Mouse (Mus musculus) MEL (cell line): ENCODE measurements around the gene Hcfc2. TPM values are rescaled to one million over a fixed set of nuclear protein-coding genes. Genes with fewer than 3 reads are reported as not detected.

ENCODE experiments used
- DNase-seq: peaks from one replicate; pipeline ENCODE4 v3.0.0; 2011; ENCODE audit warnings: low read depth, low spot score
- H3K27ac ChIP-seq: 2 replicates; pipeline ENCODE4 v1.5.1; 2012; ENCODE audit warnings: low read depth, mild to moderate bottlenecking, control low read depth, low read length, moderate library complexity; ENCODE audit not compliant: control insufficient read depth
- H3K27me3 ChIP-seq, 2 experiments: fragments of 150-350 bp in 1 of 2; sonication (generic) in 1 of 2; 2 replicates each; pipeline ENCODE4 v1.6.1; 2012; ENCODE audit warnings: low read length in 2 of 2, mild to moderate bottlenecking in 2 of 2, improper control_type of control experiment in 1 of 2, moderate library complexity in 1 of 2; ENCODE audit not compliant: insufficient read depth in 2 of 2, control insufficient read depth in 1 of 2
- H3K36me3 ChIP-seq, 2 experiments: 2 replicates each; pipeline ENCODE4 v1.6.1; 2012 to 2014; ENCODE audit warnings: low read length in 2 of 2, improper control_type of control experiment in 1 of 2, inconsistent platforms in 1 of 2, mild to moderate bottlenecking in 1 of 2; ENCODE audit not compliant: insufficient read depth in 2 of 2, control insufficient read depth in 1 of 2
- H3K4me1 ChIP-seq, 2 experiments: fragments of 150-350 bp in 1 of 2; sonication (generic) in 1 of 2; 2 replicates each; pipeline ENCODE4 v1.6.1; 2012; ENCODE audit warnings: low read length in 2 of 2, improper control_type of control experiment in 1 of 2, mild to moderate bottlenecking in 1 of 2; ENCODE audit not compliant: insufficient read depth in 2 of 2, control insufficient read depth in 1 of 2
- H3K4me3 ChIP-seq, 2 experiments: fragments of 150-350 bp in 1 of 2; sonication (generic) in 1 of 2; 2 replicates each; pipeline ENCODE4 v1.5.1; 2012; ENCODE audit warnings: low read depth in 2 of 2, low read length in 2 of 2, mild to moderate bottlenecking in 2 of 2, moderate library complexity in 2 of 2, control low read depth in 1 of 2, improper control_type of control experiment in 1 of 2; ENCODE audit not compliant: control insufficient read depth in 1 of 2, insufficient read depth in 1 of 2
- H3K79me2 ChIP-seq: 2 replicates; pipeline ENCODE4 v1.6.1; 2012; ENCODE audit warnings: mild to moderate bottlenecking, low read length, moderate library complexity; ENCODE audit not compliant: control insufficient read depth, poor library complexity, insufficient read depth
- H3K9ac ChIP-seq: 2 replicates; pipeline ENCODE4 v1.6.1; 2012; ENCODE audit warnings: low read depth, mild to moderate bottlenecking, control low read depth, low read length, moderate library complexity; ENCODE audit not compliant: control insufficient read depth, poor library complexity, severe bottlenecking
- H3K9me3 ChIP-seq: fragments of 150-350 bp; sonication (generic); replicated peaks from 2 replicates; pipeline ENCODE4 v1.6.1; 2012; ENCODE audit warnings: mild to moderate bottlenecking, low read length, improper control_type of control experiment, moderate library complexity; ENCODE audit not compliant: insufficient read depth
- BHLHE40 ChIP-seq: IDR thresholded peaks from 2 replicates; pipeline ENCODE4 v1.6.1; 2012; ENCODE audit warnings: low read depth, mild to moderate bottlenecking, inconsistent platforms, low read length, improper control_type of control experiment, borderline replicate concordance
- CHD1 ChIP-seq: IDR thresholded peaks from 2 replicates; pipeline ENCODE4 v1.6.1; 2012; ENCODE audit warnings: low read depth, mild to moderate bottlenecking, inconsistent platforms, low read length, improper control_type of control experiment
- CHD2 ChIP-seq: IDR thresholded peaks from 2 replicates; pipeline ENCODE4 v1.6.1; 2011; ENCODE audit warnings: low read length, improper control_type of control experiment
- ELF1 ChIP-seq: IDR thresholded peaks from 2 replicates; pipeline ENCODE4 v1.6.1; 2014; ENCODE audit warnings: low read depth, mild to moderate bottlenecking, inconsistent platforms, low read length, improper control_type of control experiment, moderate library complexity
- EP300 ChIP-seq, 2 experiments: IDR thresholded peaks; 2 replicates each; pipeline ENCODE4 v1.6.1; 2011; ENCODE audit warnings: improper control_type of control experiment in 2 of 2, low read length in 2 of 2, low read depth in 1 of 2, mild to moderate bottlenecking in 1 of 2
- ETS1 ChIP-seq: IDR thresholded peaks from 2 replicates; pipeline ENCODE4 v1.6.1; 2012; ENCODE audit warnings: low read depth, mild to moderate bottlenecking, inconsistent platforms, low read length, improper control_type of control experiment, moderate library complexity
- GABPA ChIP-seq: IDR thresholded peaks from 2 replicates; pipeline ENCODE4 v1.6.1; 2012; ENCODE audit warnings: low read depth, mild to moderate bottlenecking, inconsistent platforms, low read length, improper control_type of control experiment, moderate library complexity
- GATA1 ChIP-seq: IDR thresholded peaks from 2 replicates; pipeline ENCODE4 v1.6.1; 2011; ENCODE audit warnings: low read depth, low read length, improper control_type of control experiment
- HCFC1 ChIP-seq: IDR thresholded peaks from 2 replicates; pipeline ENCODE4 v1.6.1; 2012; ENCODE audit warnings: low read depth, mild to moderate bottlenecking, inconsistent platforms, low read length, improper control_type of control experiment, moderate library complexity
- JUND ChIP-seq: IDR thresholded peaks from 2 replicates; pipeline ENCODE4 v1.6.1; 2011; ENCODE audit warnings: low read depth, mild to moderate bottlenecking, improper control_type of control experiment, low read length
- MAZ ChIP-seq: IDR thresholded peaks from 2 replicates; pipeline ENCODE4 v1.6.1; 2012; ENCODE audit warnings: low read depth, mild to moderate bottlenecking, inconsistent platforms, low read length, improper control_type of control experiment
- MEF2A ChIP-seq: IDR thresholded peaks from 2 replicates; pipeline ENCODE4 v1.6.1; 2014; ENCODE audit warnings: low read depth, mild to moderate bottlenecking, inconsistent platforms, low read length, improper control_type of control experiment; ENCODE audit not compliant: poor library complexity, insufficient replicate concordance, severe bottlenecking; ENCODE audit errors: extremely low read depth
- MYB ChIP-seq: IDR thresholded peaks from 2 replicates; pipeline ENCODE4 v1.6.1; 2011; ENCODE audit warnings: mild to moderate bottlenecking, low read depth, low read length, improper control_type of control experiment
- MYC ChIP-seq: IDR thresholded peaks from 2 replicates; pipeline ENCODE4 v1.6.1; 2011; ENCODE audit warnings: low read depth, mild to moderate bottlenecking, low read length, improper control_type of control experiment, moderate library complexity
- NELFE ChIP-seq: IDR thresholded peaks from 2 replicates; pipeline ENCODE4 v1.6.1; 2011; ENCODE audit warnings: low read depth, low read length, improper control_type of control experiment
- NRF1 ChIP-seq: IDR thresholded peaks from 2 replicates; pipeline ENCODE4 v1.6.1; 2014; ENCODE audit warnings: low read depth, mild to moderate bottlenecking, inconsistent platforms, low read length, improper control_type of control experiment, moderate library complexity; ENCODE audit not compliant: poor library complexity, insufficient read depth, severe bottlenecking
- POLR2A ChIP-seq, 2 experiments: IDR thresholded peaks; 2 replicates each; pipeline ENCODE4 v1.6.1; 2011 to 2012; ENCODE audit warnings: low read length in 2 of 2, mild to moderate bottlenecking in 2 of 2, control low read depth in 1 of 2, improper control_type of control experiment in 1 of 2, low read depth in 1 of 2, moderate library complexity in 1 of 2; ENCODE audit not compliant: control insufficient read depth in 1 of 2, insufficient read depth in 1 of 2, poor library complexity in 1 of 2
- POLR2AphosphoS2 ChIP-seq: IDR thresholded peaks from 2 replicates; pipeline ENCODE4 v1.6.1; 2011; ENCODE audit warnings: low read length, improper control_type of control experiment
- RAD21 ChIP-seq: IDR thresholded peaks from 2 replicates; pipeline ENCODE4 v1.6.1; 2011; ENCODE audit warnings: mild to moderate bottlenecking, low read depth, low read length, improper control_type of control experiment
- RCOR1 ChIP-seq: IDR thresholded peaks from 2 replicates; pipeline ENCODE4 v1.6.1; 2012; ENCODE audit warnings: low read depth, mild to moderate bottlenecking, inconsistent platforms, low read length, improper control_type of control experiment
- SIN3A ChIP-seq: IDR thresholded peaks from 2 replicates; pipeline ENCODE4 v1.6.1; 2012; ENCODE audit warnings: low read length, improper control_type of control experiment, inconsistent platforms
- SMC3 ChIP-seq: IDR thresholded peaks from 2 replicates; pipeline ENCODE4 v1.6.1; 2011; ENCODE audit warnings: low read depth, low read length, improper control_type of control experiment
- TAL1 ChIP-seq: IDR thresholded peaks from 2 replicates; pipeline ENCODE4 v1.6.1; 2012; ENCODE audit warnings: mild to moderate bottlenecking, inconsistent platforms, low read length, moderate library complexity, mixed read lengths
- TCF12 ChIP-seq: IDR thresholded peaks from 2 replicates; pipeline ENCODE4 v1.6.1; 2014; ENCODE audit warnings: low read depth, mild to moderate bottlenecking, inconsistent platforms, low read length, improper control_type of control experiment, moderate library complexity
- UBTF ChIP-seq: IDR thresholded peaks from 2 replicates; pipeline ENCODE4 v1.6.1; 2012; ENCODE audit warnings: low read depth, mild to moderate bottlenecking, inconsistent platforms, low read length, improper control_type of control experiment, moderate library complexity, borderline replicate concordance; ENCODE audit not compliant: insufficient read depth
- USF1 ChIP-seq: IDR thresholded peaks from 2 replicates; pipeline ENCODE4 v1.6.1; 2014; ENCODE audit warnings: low read depth, mild to moderate bottlenecking, inconsistent platforms, low read length, improper control_type of control experiment, moderate library complexity
- USF2 ChIP-seq, 2 experiments: IDR thresholded peaks; 2 replicates each; pipeline ENCODE4 v1.6.1; 2011 to 2012; ENCODE audit warnings: improper control_type of control experiment in 2 of 2, low read length in 2 of 2, borderline replicate concordance in 1 of 2, inconsistent platforms in 1 of 2, low read depth in 1 of 2, mild to moderate bottlenecking in 1 of 2; ENCODE audit not compliant: insufficient read depth in 1 of 2
- ZMIZ1 ChIP-seq: IDR thresholded peaks from 2 replicates; pipeline ENCODE4 v1.6.1; 2012; ENCODE audit warnings: low read depth, mild to moderate bottlenecking, inconsistent platforms, low read length, improper control_type of control experiment, moderate library complexity
- ZNF384 ChIP-seq: IDR thresholded peaks from 2 replicates; pipeline ENCODE4 v1.6.1; 2012; ENCODE audit warnings: low read depth, mild to moderate bottlenecking, inconsistent platforms, low read length, improper control_type of control experiment
- polyA plus RNA-seq, 2 experiments: library from polyadenylated mRNA; stranded (reverse) in 1 of 2; unstranded in 1 of 2; fragments of >175 nt in 1 of 2; fragments of >200 nt in 1 of 2; gene quantifications; 2 replicates each; pipeline versions ENCODE4 v1.2.1 to v1.2.4; 2012; ENCODE audit warnings: low replicate concordance in 2 of 2, low read depth in 1 of 2; ENCODE audit not compliant: insufficient read length in 2 of 2, insufficient read depth in 1 of 2, missing spikeins in 1 of 2
- total RNA-seq: library from RNA; depleted of rRNA; stranded (reverse); fragments of 300-350 nt; gene quantifications from 2 replicates; pipeline ENCODE4 v1.2.3, GENCODE M21; 2012

Gene Hcfc2
- total and polyA plus RNA-seq, 3 experiments, result 20.9 to 21.0 TPM; not detected in 1

DNA sequence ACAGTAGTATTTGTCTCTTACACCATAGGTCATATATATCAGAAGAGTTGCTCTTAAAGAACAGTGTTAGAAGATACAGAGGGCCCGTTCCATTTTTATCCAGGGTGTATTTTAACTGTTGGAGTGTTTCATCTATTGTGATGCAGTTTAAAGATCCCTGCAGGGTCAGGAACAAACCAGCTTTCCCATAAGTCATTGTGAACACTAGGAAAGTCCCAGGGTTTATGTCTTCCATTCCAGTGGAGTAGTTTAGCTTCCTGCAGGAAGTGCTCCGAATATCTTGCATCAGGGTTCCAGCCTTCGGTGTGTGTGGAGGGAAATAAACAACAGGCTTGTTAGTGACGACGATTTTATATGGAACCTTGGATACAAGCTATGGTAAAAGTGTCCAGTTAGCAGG lies 44.7 kb upstream of the Hcfc2 start:
- no peak overlapping the region for H3K4me3 ChIP-seq
- no peak overlapping the region for H3K27ac ChIP-seq
- H3K9me3 ChIP-seq, result no peaks in the 10 kb centered on the region
- TF ChIP-seq HCFC1 (no peak), ZNF384 (no peak), USF2 (IDR thresholded peaks at IDR 0.05; ENCODE audit: borderline replicate concordance in 1 of 2, insufficient read depth in 1 of 2, low read depth in 1 of 2, low read length in 2 of 2) (no peak), GABPA (no peak), POLR2AphosphoS2 (no peak), NELFE (no peak), RCOR1 (no peak), SMC3 (no peak), USF1 (no peak), CHD2 (no peak), ETS1 (no peak), RAD21 (no peak), JUND (no peak), MYB (no peak), TAL1 (no peak), CHD1 (no peak), MYC (no peak), TCF12 (no peak), NRF1 (no peak), POLR2A (IDR thresholded peaks at IDR 0.05; ENCODE audit: control insufficient read depth in 1 of 2, insufficient read depth in 1 of 2, low read depth in 1 of 2, low read length in 2 of 2, poor library complexity in 1 of 2) (no peak)
- no peaks in the 10 kb centered on the region for H3K79me2 ChIP-seq
- no peak for DNase-seq
- H3K36me3 ChIP-seq, result peaks cover 0 to 7% of the 10 kb centered on the region in 2 experiments; a peak in 2 of 4 replicates
- H3K9ac ChIP-seq, result no peak overlapping the region
- peaks cover 0 to 1% of the 10 kb centered on the region in 2 experiments; a peak in 1 of 4 replicates for H3K27me3 ChIP-seq
- H3K4me1 ChIP-seq, result no peaks in the 10 kb centered on the region

DNA sequence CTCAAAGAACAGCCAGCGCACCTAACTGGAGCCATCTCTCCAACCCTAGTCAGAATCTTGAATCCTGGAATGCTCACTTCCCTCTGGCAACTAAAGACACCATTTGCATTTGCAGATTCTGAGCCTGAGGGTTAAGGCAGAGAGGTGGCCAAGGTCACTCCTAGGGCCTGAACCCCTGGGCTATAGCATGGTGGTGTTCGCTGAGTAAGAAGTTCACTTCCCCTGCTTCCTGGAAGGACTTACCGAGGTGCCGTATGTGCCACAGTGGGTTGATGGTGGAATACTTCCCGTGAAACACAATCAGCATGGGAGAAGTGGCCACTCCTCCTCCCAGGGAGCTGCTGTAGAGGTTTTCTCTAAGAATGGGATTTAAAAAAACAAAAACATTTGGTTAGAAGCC lies 43.3 kb upstream of the Hcfc2 start:
- no peak overlapping the region for H3K4me3 ChIP-seq
- DNase-seq, result no peak
- H3K9ac ChIP-seq, result no peak overlapping the region
- peaks cover 0 to 3% of the 10 kb centered on the region in 2 experiments; a peak in 1 of 4 replicates for H3K36me3 ChIP-seq
- no peaks in the 10 kb centered on the region for H3K9me3 ChIP-seq
- no peaks in the 10 kb centered on the region for H3K4me1 ChIP-seq
- H3K27me3 ChIP-seq, result peaks cover 0 to 1% of the 10 kb centered on the region in 2 experiments; a peak in 1 of 4 replicates
- no peaks in the 10 kb centered on the region for H3K79me2 ChIP-seq
- TF ChIP-seq EP300 (IDR thresholded peaks at IDR 0.05; ENCODE audit: low read depth in 1 of 2, low read length in 2 of 2) (no peak), GATA1 (no peak), NELFE (no peak), RAD21 (no peak), SMC3 (no peak), ELF1 (no peak), MEF2A (no peak), BHLHE40 (no peak), RCOR1 (no peak), SIN3A (no peak), MAZ (no peak), CHD2 (no peak), UBTF (no peak), ZMIZ1 (no peak)
- H3K27ac ChIP-seq, result no peak overlapping the region
